In the genomic region with DNA sequence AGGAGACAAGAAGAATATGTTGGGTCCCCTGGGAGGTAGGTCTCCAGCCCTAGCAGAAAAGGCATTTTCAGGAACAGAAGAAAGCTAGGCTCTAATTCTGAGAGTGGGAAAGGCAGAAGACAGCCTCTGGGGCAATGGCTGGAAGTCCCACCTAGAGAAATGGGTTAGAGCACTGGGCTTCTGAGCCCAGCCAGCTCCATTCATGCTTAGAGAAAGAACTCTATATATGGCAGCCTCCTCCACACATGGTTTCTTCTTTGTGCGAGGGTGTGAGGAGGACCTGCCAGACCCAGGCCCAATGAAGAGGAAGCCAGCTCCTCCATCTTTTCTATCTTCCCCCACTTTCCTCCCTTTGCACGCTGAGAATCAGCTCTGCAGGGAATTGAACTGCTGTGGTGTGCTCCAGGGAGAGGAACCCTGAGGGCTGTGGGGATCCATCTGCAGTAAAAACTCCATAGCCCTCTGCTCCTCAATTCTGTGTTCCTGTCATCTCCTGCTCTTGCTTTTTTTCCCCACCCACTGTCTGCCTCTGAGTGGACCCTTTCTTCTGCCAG, we compare ENCODE assay signal across 39 mouse cellular contexts. TPM values are rescaled to one million over a fixed set of nuclear protein-coding genes. Genes with fewer than 3 reads are reported as not detected.
"Had no signal": no experiment of that assay in that cellular context is flagged by ENCODE, and none has a peak within 500 bp of the region (broad histone marks: within the 10 kb centered on the region; RNA-seq: fewer than 3 reads in every experiment).

Gene Olfr763 (plus strand): TSS at position 504 of the 554 bp plus-strand sequence.

- H3K4me1 ChIP-seq: hindbrain, embryonic 10.5 days; hindbrain, embryonic 12.5 days; intestine, embryonic 15.5 days; limb, embryonic 13.5 days; limb, embryonic 15.5 days; liver, embryonic 12.5 days had no signal

- H3K4me2 ChIP-seq: heart, embryonic 11.5 days; hindbrain, embryonic 12.5 days; hindbrain, embryonic 14.5 days; intestine, embryonic 15.5 days; limb, embryonic 13.5 days; limb, embryonic 15.5 days; liver, embryonic 12.5 days had no signal

- H3K27me3 ChIP-seq: hindbrain, embryonic 12.5 days; intestine, embryonic 15.5 days; limb, embryonic 13.5 days; limb, embryonic 15.5 days; liver, embryonic 12.5 days had no signal

- DNase-seq: gastrocnemius, adult 2 months; gastrocnemius, postnatal 10 days; gastrocnemius, postnatal 25 days; heart, postnatal 10 days; heart, postnatal 4 days; kidney, adult 18-20 months; kidney, adult 8-10 months; kidney, postnatal 10 days; kidney, postnatal 25 days; kidney, postnatal 4 days had no signal

- H3K27ac ChIP-seq: gastrocnemius, adult 2 months; hindbrain, embryonic 10.5 days; hindbrain, embryonic 12.5 days; hindbrain, embryonic 14.5 days; intestine, embryonic 15.5 days; layer of hippocampus, adult 2 months; left cerebral cortex, adult 2 months; limb, embryonic 13.5 days; limb, embryonic 15.5 days; liver, embryonic 12.5 days; liver, embryonic 14.5 days had no signal

- ATAC-seq: hindbrain, embryonic 16.5 days; inflammation-experienced regulatory T-cells, adult 6 months; intestine, embryonic 15.5 days; intestine, postnatal 0 days; liver, embryonic 12.5 days had no signal

- H3K9me3 ChIP-seq: hindbrain, embryonic 12.5 days; intestine, embryonic 15.5 days; limb, embryonic 15.5 days; liver, embryonic 12.5 days had no signal

- H3K9ac ChIP-seq: hindbrain, embryonic 12.5 days; hindbrain, embryonic 14.5 days; intestine, embryonic 15.5 days; limb, embryonic 13.5 days; limb, embryonic 15.5 days; liver, embryonic 12.5 days; liver, embryonic 14.5 days had no signal

- H3K36me3 ChIP-seq: hindbrain, embryonic 10.5 days; hindbrain, embryonic 12.5 days; intestine, embryonic 15.5 days; limb, embryonic 13.5 days; limb, embryonic 15.5 days; liver, embryonic 12.5 days had no signal

- H3K4me3 ChIP-seq: gastrocnemius, adult 2 months; hindbrain, embryonic 10.5 days; hindbrain, embryonic 12.5 days; intestine, embryonic 15.5 days; layer of hippocampus, adult 2 months; left cerebral cortex, adult 2 months; limb, embryonic 13.5 days; limb, embryonic 15.5 days; liver, embryonic 12.5 days had no signal

RNA-seq across cellular contexts. Expression of gene Olfr763, which starts in this region (rescaled TPM):
- total RNA-seq: gastrocnemius, adult 2 months; gastrocnemius, postnatal 10 days; gastrocnemius, postnatal 25 days; gastrocnemius, postnatal 4 days; granulocyte monocyte progenitor cell, adult 5-6 weeks; heart, adult 8-10 months; heart, postnatal 10 days; heart, postnatal 25 days; heart, postnatal 4 days; layer of hippocampus, adult 2 months; layer of hippocampus, postnatal 10 days; layer of hippocampus, postnatal 25 days; left cerebral cortex, adult 2 months; left cerebral cortex, postnatal 14 days; left cerebral cortex, postnatal 36 days; liver, adult 2 months had no signal
- polyA plus RNA-seq: heart, embryonic 11.5 days; heart, embryonic 14.5 days; heart, embryonic 16.5 days; hindbrain, embryonic 10.5 days; hindbrain, embryonic 12.5 days; hindbrain, embryonic 14.5 days; hindbrain, embryonic 16.5 days; inflammation-experienced regulatory T-cells, adult 6 months; intestine, embryonic 15.5 days; intestine, postnatal 0 days; kidney, embryonic 14.5 days; kidney, embryonic 16.5 days; limb, embryonic 11.5 days; limb, embryonic 13.5 days; limb, embryonic 15.5 days; liver, adult 2 months; liver, embryonic 12.5 days; liver, embryonic 14.5 days; liver, embryonic 16.5 days had no signal
